Mouse (Mus musculus) left cerebral cortex, adult 2 months (tissue): ENCODE data around the gene Gxylt1. TPM values are rescaled to one million over a fixed set of nuclear protein-coding genes. Genes with fewer than 3 reads are reported as not detected.
A peak's percentile ranks its signal among the peaks of the same experiment; 100 is the strongest.
"Not testable (repeated sequence)": the region's sequence is repeated elsewhere in the genome, so short reads cannot be mapped to it uniquely, and the experiment has no call there.

Source experiments
- DNase-seq, 2 experiments: peaks; one replicate each; pipeline ENCODE4 v3.0.0; 2021 to 2022; ENCODE audit warnings: low spot score in 2 of 2, mixed read lengths in 1 of 2; ENCODE audit errors: extremely low spot score in 1 of 2
- H3K27ac ChIP-seq: fragments of 200-600 bp; 2 replicates; pipeline ENCODE4 v1.8.1; 2022
- H3K4me3 ChIP-seq: fragments of 200-600 bp; 2 replicates; pipeline ENCODE4 v1.8.1; 2022
- CTCF ChIP-seq: fragments of 200-600 bp; IDR thresholded peaks from 2 replicates; pipeline ENCODE4 v1.8.1; 2022; ENCODE audit warnings: antibody characterized with exemption, mild to moderate bottlenecking, moderate library complexity
- intact Hi-C: fragments of 180-260 bp; cut with DNase I; formaldehyde crosslinking; loops from one replicate; pipeline ENCODE4 v1.15.1; 2025
- total RNA-seq, 2 experiments: library from RNA; stranded (reverse); gene quantifications; 2 replicates each; pipeline ENCODE4 v1.2.3; 2021

Gene Gxylt1
- total RNA-seq, 2 experiments from 2014 or later = 13.3 to 13.4 TPM

- no peak for DNase-seq
- Histone ChIP-seq H3K27ac (no peak overlapping the region), H3K4me3 (no peak overlapping the region)
- intact Hi-C loops = no loop called here
- TF ChIP-seq CTCF = no peak
Observed at GRCm38 (mm10) chr15:93262274-93262673, 12.7 kb downstream of the Gxylt1 start.

- H3K4me3 ChIP-seq = no peak overlapping the region
- DNase-seq = no peak
- TF ChIP-seq CTCF = no peak
- H3K27ac ChIP-seq = no peak overlapping the region
- intact Hi-C loops = no loop called here
Observed at GRCm38 (mm10) chr15:93259933-93260332, 15.0 kb downstream of the Gxylt1 start.

- Histone ChIP-seq H3K4me3 (no peak overlapping the region), H3K27ac (no peak overlapping the region)
- intact Hi-C loops = no loop called here
- TF ChIP-seq CTCF = no peak
- no peak for DNase-seq
Observed at GRCm38 (mm10) chr15:93255295-93255694, 19.7 kb downstream of the Gxylt1 start.

- no peak overlapping the region for H3K27ac ChIP-seq
- DNase-seq = no peak
- intact Hi-C loops = no loop called here
- H3K4me3 ChIP-seq = no peak overlapping the region
- no peak for TF ChIP-seq CTCF
Observed at GRCm38 (mm10) chr15:93253172-93253571, 21.8 kb downstream of the Gxylt1 start.

- DNase-seq = no peak
- Histone ChIP-seq H3K4me3 (no peak overlapping the region), H3K27ac (peak overlapping the region; percentile 29; the same call in 1 of the 2 replicates)
- TF ChIP-seq CTCF = no peak
- intact Hi-C loops = no loop called here
Observed at GRCm38 (mm10) chr15:93252396-93252795, 22.6 kb downstream of the Gxylt1 start.

- H3K27ac ChIP-seq = peak overlapping the region; percentile 29; the same call in 1 of the 2 replicates
- no peak overlapping the region for H3K4me3 ChIP-seq
- DNase-seq = peak in 1 of 2 experiments; percentile 28
- TF ChIP-seq CTCF = peak; percentile 46
- intact Hi-C loops = no loop called here
Observed at GRCm38 (mm10) chr15:93251553-93252250, 23.3 kb downstream of the Gxylt1 start.

GRCm38 (mm10) chr15:93243202-93243601, 31.8 kb downstream of the Gxylt1 start:
- intact Hi-C loops = no loop called here
- Histone ChIP-seq H3K4me3 (no peak overlapping the region), H3K27ac (no peak overlapping the region)
- no peak for TF ChIP-seq CTCF
- no peak for DNase-seq

- H3K27ac ChIP-seq, DNase-seq, H3K4me3 ChIP-seq, intact Hi-C loops: not testable (repeated sequence)
Observed at GRCm38 (mm10) chr15:93236456-93236855, 38.5 kb downstream of the Gxylt1 start.

GRCm38 (mm10) chr15:93229028-93229427, 46.0 kb downstream of the Gxylt1 start:
- Histone ChIP-seq H3K4me3 (no peak overlapping the region), H3K27ac (no peak overlapping the region)
- TF ChIP-seq CTCF = no peak
- intact Hi-C loops = loop anchor here (10.0 kb wide), 1 partner anchor 964 kb away; no protein-coding TSS in a partner anchor
- no peak for DNase-seq

GRCm38 (mm10) chr15:93228375-93228774, 46.6 kb downstream of the Gxylt1 start:
- no peak overlapping the region for H3K4me3 ChIP-seq
- DNase-seq = no peak
- intact Hi-C loops = loop anchor here (10.0 kb wide), 1 partner anchor 964 kb away; no protein-coding TSS in a partner anchor
- H3K27ac ChIP-seq = no peak overlapping the region
- TF ChIP-seq CTCF = no peak

- DNase-seq = peak; percentile 35 to 49
- H3K27ac ChIP-seq = no peak overlapping the region
- H3K4me3 ChIP-seq = no peak overlapping the region
- intact Hi-C loops = loop anchor here (10.0 kb wide), 1 partner anchor 963 kb away; no protein-coding TSS in a partner anchor
- peak; percentile 77 for TF ChIP-seq CTCF
Observed at GRCm38 (mm10) chr15:93227764-93228079, 47.3 kb downstream of the Gxylt1 start.

- DNase-seq = no peak
- no peak overlapping the region for H3K4me3 ChIP-seq
- intact Hi-C loops = loop anchor here (10.0 kb wide), 1 partner anchor 962 kb away; no protein-coding TSS in a partner anchor
- H3K27ac ChIP-seq = no peak overlapping the region
- no peak for TF ChIP-seq CTCF
Observed at GRCm38 (mm10) chr15:93226930-93227763, 47.8 kb downstream of the Gxylt1 start.
